Mouse (Mus musculus) embryonic facial prominence, embryonic 15.5 days (tissue): ENCODE results near the gene Atp5d. TPM values are rescaled to one million over a fixed set of nuclear protein-coding genes. Genes with fewer than 3 reads are reported as not detected.
A peak's percentile ranks its signal among the peaks of the same experiment; 100 is the strongest.

ENCODE experiments used
- ATAC-seq: fragments of 200-750 bp; cut with Nextera tagmentation; 2 replicates; pipeline ENCODE4 v1.8.0; 2017; ENCODE audit warnings: low read depth, moderate TSS enrichment; ENCODE audit not compliant: insufficient number of reproducible peaks, low FRiP score, low TSS enrichment
- H3K27ac ChIP-seq: fragments of 300-500 bp; sonication (generic); replicated peaks from 2 replicates; pipeline ENCODE4 v1.5.1; 2015; ENCODE audit warnings: mild to moderate bottlenecking, inconsistent platforms
- H3K27me3 ChIP-seq: fragments of 300-500 bp; sonication (generic); 2 replicates; pipeline ENCODE4 v1.6.1; 2015; ENCODE audit warnings: inconsistent platforms
- H3K36me3 ChIP-seq: fragments of 300-500 bp; sonication (generic); 2 replicates; pipeline ENCODE4 v1.6.1; 2015; ENCODE audit warnings: mild to moderate bottlenecking, inconsistent platforms
- H3K4me1 ChIP-seq: fragments of 300-500 bp; sonication (generic); 2 replicates; pipeline ENCODE4 v1.6.1; 2015; ENCODE audit warnings: inconsistent platforms
- H3K4me2 ChIP-seq: fragments of 300-500 bp; sonication (generic); replicated peaks from 2 replicates; pipeline ENCODE4 v1.6.1; 2015; ENCODE audit warnings: mild to moderate bottlenecking, inconsistent platforms
- H3K4me3 ChIP-seq: fragments of 300-500 bp; sonication (generic); replicated peaks from 2 replicates; pipeline ENCODE4 v1.5.1; 2015; ENCODE audit warnings: mild to moderate bottlenecking, inconsistent platforms
- H3K9ac ChIP-seq: fragments of 300-500 bp; sonication (generic); 2 replicates; pipeline ENCODE4 v1.6.1; 2015; ENCODE audit warnings: inconsistent platforms
- H3K9me3 ChIP-seq: fragments of 300-500 bp; sonication (generic); replicated peaks from 2 replicates; pipeline ENCODE4 v1.6.1; 2016; ENCODE audit warnings: inconsistent platforms
- WGBS: fragments of 180-500 bp; shearing (Covaris S2); methylation state at CpG from one replicate; pipeline ENCODE4 v1.1.7; 2015; 5-methylcytosine and 5-hydroxymethylcytosine counted together
- polyA plus RNA-seq: library from polyadenylated mRNA; unstranded; fragments of >200 nt; fragmentation: Nextera tagmentation; extraction: Ambion mirVana; gene quantifications from 2 replicates; pipeline ENCODE4 v1.2.1, GENCODE M21; 2015

Atp5d gene
- polyA plus RNA-seq, 1 experiment from 2014 or later, result 516 TPM

DNA sequence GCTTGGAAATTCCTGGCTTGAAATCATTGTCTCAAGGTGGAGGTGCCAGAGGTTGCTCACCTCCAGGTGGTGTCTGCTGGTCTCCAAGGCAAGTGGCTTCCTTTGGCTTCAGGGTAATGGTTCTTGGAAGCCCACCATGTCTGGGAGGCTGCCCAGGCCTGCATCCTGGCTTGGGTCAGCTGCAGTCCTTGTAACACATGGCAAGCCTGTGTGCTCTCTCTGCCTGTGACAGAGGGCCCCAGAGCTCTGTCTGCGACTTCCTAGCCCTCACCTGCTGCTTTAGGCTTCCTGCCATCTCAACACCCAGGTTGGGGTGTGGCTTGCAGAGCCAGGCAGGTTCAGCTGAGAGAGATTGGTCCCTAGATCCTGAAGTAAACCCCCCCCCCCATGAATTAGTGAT, 20.7 kb upstream of the Atp5d start:
- Histone ChIP-seq H3K9me3 (no peaks in the 10 kb centered on the region), H3K4me3 (peak overlapping the region; percentile 94), H3K36me3 (peaks cover 40% of the 10 kb centered on the region), H3K4me2 (peak overlapping the region; percentile 91), H3K4me1 (peaks cover 49% of the 10 kb centered on the region), H3K27ac (peak overlapping the region; percentile 71; the same call in 1 of the 2 replicates), H3K9ac (peak overlapping the region; percentile 85), H3K27me3 (no peaks in the 10 kb centered on the region)
- no peak for ATAC-seq
- 59% methylated on average over 1 of the region's 1 CpGs for WGBS

DNA sequence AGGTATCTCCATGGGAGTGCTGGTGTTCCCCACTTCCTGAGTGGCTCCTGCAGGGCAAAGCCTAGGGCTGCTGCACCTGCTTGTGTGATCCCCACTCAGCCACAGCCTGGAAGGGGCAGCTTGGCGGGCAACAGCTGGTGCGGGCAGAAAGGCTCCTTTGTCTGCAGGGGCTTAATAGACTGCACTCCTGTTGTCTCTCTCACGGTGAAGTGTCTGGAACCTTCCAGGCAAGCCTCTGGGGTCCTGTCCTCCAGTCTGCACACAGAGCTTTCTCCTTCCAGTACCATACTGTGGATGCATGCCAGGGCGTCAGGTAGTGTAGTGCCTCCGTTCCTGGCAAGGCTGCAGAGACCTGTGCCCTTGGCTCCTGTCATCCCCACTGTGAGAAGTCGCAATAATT, 19.9 kb upstream of the Atp5d start:
- Histone ChIP-seq H3K36me3 (peaks cover 46% of the 10 kb centered on the region), H3K27ac (no peak overlapping the region; the same call in 1 of the 2 replicates), H3K4me1 (peaks cover 49% of the 10 kb centered on the region), H3K4me2 (peak overlapping the region; percentile 91), H3K9me3 (no peaks in the 10 kb centered on the region), H3K27me3 (no peaks in the 10 kb centered on the region), H3K9ac (no peak overlapping the region), H3K4me3 (peak overlapping the region; percentile 94)
- 61% methylated on average over 6 of the region's 6 CpGs for WGBS
- no peak for ATAC-seq

GRCm38 (mm10) chr10:80120146-80120545, 18.3 kb upstream of the Atp5d start:
- Histone ChIP-seq H3K36me3 (peaks cover 56% of the 10 kb centered on the region), H3K9ac (no peak overlapping the region), H3K4me3 (no peak overlapping the region), H3K4me2 (no peak overlapping the region), H3K4me1 (peaks cover 40% of the 10 kb centered on the region), H3K9me3 (no peaks in the 10 kb centered on the region), H3K27me3 (no peaks in the 10 kb centered on the region), H3K27ac (no peak overlapping the region)
- 77% methylated on average over 2 of the region's 2 CpGs for WGBS
- ATAC-seq, result no peak

- Histone ChIP-seq H3K4me3 (no peak overlapping the region), H3K9me3 (no peaks in the 10 kb centered on the region), H3K36me3 (peaks cover 70% of the 10 kb centered on the region), H3K27me3 (no peaks in the 10 kb centered on the region), H3K4me2 (no peak overlapping the region), H3K9ac (no peak overlapping the region), H3K4me1 (peaks cover 39% of the 10 kb centered on the region), H3K27ac (no peak overlapping the region; the same call in 1 of the 2 replicates)
- 80% methylated on average over 2 of the region's 2 CpGs for WGBS
- ATAC-seq, result no peak
These were observed 16.8 kb upstream of the Atp5d start for GRCm38 (mm10) chr10:80121639-80122038.

DNA sequence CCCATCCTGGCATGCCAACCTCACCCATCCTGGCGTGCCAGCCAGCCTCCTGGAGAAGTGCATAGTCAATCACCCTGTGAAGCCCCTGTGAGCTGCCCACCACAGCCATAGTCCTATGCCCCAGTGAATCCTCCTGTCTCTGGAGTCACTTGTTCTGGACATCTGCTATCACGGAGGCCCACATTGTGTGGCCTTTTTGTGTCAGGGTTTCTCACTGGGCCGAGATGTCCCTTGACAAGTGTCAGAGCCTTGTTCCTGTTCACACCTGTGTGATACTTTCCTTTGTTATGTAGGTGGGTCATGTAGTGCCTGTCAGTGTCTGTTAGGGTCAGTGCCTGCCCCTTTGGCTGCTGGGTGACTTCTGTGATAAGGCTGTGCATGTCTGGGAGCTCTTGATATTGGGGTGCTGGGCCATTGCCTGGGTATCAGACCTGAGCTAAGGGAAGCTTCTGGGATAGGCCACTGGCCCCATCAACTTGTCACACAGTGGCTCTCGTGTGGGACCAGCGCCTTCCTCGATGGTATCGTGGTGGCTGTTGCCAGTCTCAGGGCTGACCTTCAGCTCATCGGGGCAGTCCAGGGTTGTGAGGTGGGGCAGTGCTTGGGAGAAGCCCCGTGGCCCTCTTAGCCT, 14.4 kb upstream of the Atp5d start:
- 92% methylated on average over 9 of the region's 9 CpGs for WGBS
- Histone ChIP-seq H3K4me2 (no peak overlapping the region), H3K4me1 (peaks cover 15% of the 10 kb centered on the region), H3K27ac (no peak overlapping the region), H3K9ac (no peak overlapping the region), H3K27me3 (no peaks in the 10 kb centered on the region), H3K4me3 (no peak overlapping the region), H3K36me3 (peaks cover 84% of the 10 kb centered on the region), H3K9me3 (no peaks in the 10 kb centered on the region)
- no peak for ATAC-seq

GRCm38 (mm10) chr10:80127920-80128319, 10.5 kb upstream of the Atp5d start:
- Histone ChIP-seq H3K4me1 (peaks cover 15% of the 10 kb centered on the region), H3K36me3 (peaks cover 87% of the 10 kb centered on the region), H3K27ac (no peak overlapping the region), H3K9me3 (no peaks in the 10 kb centered on the region), H3K9ac (no peak overlapping the region), H3K4me2 (no peak overlapping the region), H3K4me3 (no peak overlapping the region), H3K27me3 (no peaks in the 10 kb centered on the region)
- ATAC-seq, result no peak
- WGBS, result 93% methylated on average over 8 of the region's 8 CpGs

DNA sequence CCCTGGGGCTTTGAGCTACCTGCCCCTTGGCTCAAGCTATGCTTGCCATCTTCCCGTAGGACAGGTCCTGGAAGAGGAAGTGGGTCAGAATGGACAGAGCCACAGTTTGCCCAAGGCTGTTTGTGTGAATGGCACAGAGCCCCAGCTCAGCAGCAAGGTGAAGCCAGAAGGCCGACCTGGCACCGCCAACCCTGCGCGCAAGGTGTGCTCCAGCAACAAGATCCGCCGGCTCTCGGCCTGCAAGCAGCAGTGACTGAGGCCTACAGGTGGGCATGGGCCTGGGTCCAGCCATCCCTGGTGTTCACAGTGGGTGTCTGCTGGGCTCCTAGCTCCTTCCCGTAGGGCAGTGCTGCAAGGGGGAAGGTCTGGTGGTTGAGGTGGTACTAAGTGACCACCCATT, 8.6 kb upstream of the Atp5d start:
- Histone ChIP-seq H3K27ac (no peak overlapping the region), H3K9ac (no peak overlapping the region), H3K4me1 (peaks cover 23% of the 10 kb centered on the region), H3K27me3 (no peaks in the 10 kb centered on the region), H3K9me3 (no peaks in the 10 kb centered on the region), H3K36me3 (peaks cover 89% of the 10 kb centered on the region), H3K4me2 (no peak overlapping the region), H3K4me3 (no peak overlapping the region)
- ATAC-seq, result no peak
- 91% methylated on average over 9 of the region's 9 CpGs for WGBS

DNA sequence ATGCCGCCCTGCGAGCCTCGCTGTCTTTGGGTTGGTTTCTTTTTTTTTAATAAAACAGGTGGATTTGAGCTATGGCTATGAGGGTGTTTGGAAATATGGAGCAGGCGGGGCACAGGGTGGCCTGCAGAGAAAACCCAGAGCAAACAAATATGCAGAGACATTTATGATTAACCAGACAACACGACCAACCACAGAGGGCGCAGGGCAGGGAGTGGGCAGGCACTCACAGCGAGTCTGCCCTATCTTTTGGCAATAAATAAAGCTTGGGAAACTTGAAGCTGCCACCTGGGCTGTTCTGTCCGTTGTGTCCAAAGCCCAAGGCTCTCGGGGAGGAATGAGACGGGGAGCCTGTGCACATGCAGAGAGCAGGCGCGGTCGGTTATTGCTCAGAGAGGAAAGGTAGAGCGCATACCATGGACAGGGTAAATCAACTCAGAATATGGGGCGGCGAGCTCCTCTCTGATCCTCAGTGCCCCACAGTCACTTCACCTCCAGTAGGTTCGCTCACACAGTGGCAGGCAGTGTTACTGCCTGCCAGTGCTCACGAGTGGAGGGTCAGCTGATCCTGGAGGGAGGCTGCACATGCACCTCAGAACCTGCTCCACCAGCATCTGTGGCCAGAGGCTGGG, 7.9 kb upstream of the Atp5d start:
- Histone ChIP-seq H3K9me3 (no peaks in the 10 kb centered on the region), H3K27me3 (no peaks in the 10 kb centered on the region), H3K27ac (no peak overlapping the region), H3K4me3 (no peak overlapping the region), H3K4me1 (peaks cover 23% of the 10 kb centered on the region), H3K36me3 (peaks cover 88% of the 10 kb centered on the region), H3K4me2 (no peak overlapping the region), H3K9ac (no peak overlapping the region)
- 83% methylated on average over 18 of the region's 18 CpGs for WGBS
- ATAC-seq, result no peak

GRCm38 (mm10) chr10:80131316-80131951, 7.0 kb upstream of the Atp5d start:
- ATAC-seq, result no peak
- H3K27ac ChIP-seq, result no peak overlapping the region
- WGBS, result 19% methylated on average over 55 of the region's 55 CpGs

DNA sequence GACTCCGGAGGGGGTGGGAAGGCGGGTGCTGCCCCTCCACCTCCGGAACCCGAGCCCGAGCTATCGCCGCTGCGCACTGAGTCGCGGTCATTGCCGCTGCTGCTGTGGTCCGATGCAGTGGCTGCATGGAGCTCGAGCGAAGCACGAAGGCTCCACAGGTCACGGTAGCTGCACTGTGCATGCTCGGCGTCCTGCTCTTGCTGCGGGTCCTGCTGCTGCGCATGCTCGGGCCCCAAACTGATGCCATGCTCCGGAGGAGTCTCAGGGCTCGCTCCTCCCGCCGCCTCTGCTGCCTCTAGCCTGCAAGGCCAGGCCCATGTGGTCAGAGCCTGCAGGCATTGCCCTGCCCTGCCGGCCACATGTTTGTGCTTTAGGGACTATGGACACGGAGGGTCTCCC, 6.5 kb upstream of the Atp5d start:
- ATAC-seq, result no peak
- Histone ChIP-seq H3K9ac (no peak overlapping the region), H3K27ac (no peak overlapping the region), H3K9me3 (no peaks in the 10 kb centered on the region), H3K4me2 (peak overlapping the region; percentile 30), H3K27me3 (peaks cover 5% of the 10 kb centered on the region), H3K4me3 (peak overlapping the region; percentile 19), H3K4me1 (peaks cover 31% of the 10 kb centered on the region), H3K36me3 (peaks cover 80% of the 10 kb centered on the region)
- whole genome bisulfite sequencing, result 37% methylated on average over 27 of the region's 27 CpGs

More at GRCm38 (mm10) chr10:80131316-80131951, 7.0 kb upstream of the Atp5d start:
- Histone ChIP-seq H3K4me1 (peaks cover 26% of the 10 kb centered on the region), H3K4me2 (peak overlapping the region; percentile 30), H3K27me3 (no peaks in the 10 kb centered on the region), H3K9me3 (no peaks in the 10 kb centered on the region), H3K4me3 (peak overlapping the region; percentile 19), H3K36me3 (peaks cover 85% of the 10 kb centered on the region), H3K9ac (no peak overlapping the region)

DNA sequence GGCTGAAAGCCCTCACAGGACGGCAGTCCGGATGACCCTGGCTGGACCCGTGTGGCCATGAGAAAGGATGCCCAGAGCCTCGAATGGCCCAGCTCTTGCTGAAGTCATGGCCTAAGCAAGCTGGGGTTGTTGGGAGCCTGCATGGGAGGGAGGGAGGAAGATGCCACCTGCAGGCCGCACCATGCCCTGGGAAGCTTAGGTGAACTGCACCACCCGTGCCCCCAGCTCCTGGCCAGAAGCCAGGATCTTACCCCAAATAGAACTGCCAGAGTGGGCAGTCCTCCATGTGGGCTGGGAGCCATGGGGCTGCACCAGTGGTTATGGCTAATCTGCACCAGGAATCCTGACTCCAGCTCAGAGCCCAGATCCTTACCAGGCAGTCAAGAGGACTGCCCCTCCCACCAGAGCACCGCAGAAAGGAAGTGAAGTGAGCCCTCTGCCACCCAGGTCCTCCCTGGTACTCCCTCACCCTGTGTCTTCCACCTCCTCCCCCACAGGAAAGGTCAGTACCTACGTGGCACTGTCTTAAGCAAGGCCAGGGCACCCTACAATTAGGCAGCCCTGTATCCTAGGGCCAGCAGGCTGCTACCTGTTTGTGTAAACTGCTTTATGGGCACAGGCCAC, 5.1 kb upstream of the Atp5d start:
- Histone ChIP-seq H3K36me3 (peaks cover 66% of the 10 kb centered on the region), H3K4me2 (no peak overlapping the region), H3K4me1 (peaks cover 45% of the 10 kb centered on the region), H3K9ac (no peak overlapping the region), H3K27me3 (peaks cover 10% of the 10 kb centered on the region), H3K27ac (0 out of 2 replicates have a peak overlapping the region, but pooled peaks have one; percentile 17), H3K9me3 (no peaks in the 10 kb centered on the region), H3K4me3 (no peak overlapping the region)
- ATAC-seq, result no peak
- WGBS, result 65% methylated on average over 8 of the region's 8 CpGs
